Mouse (Mus musculus): ENCODE results near the gene P2rx2. TPM values are rescaled to one million over a fixed set of nuclear protein-coding genes. Genes with fewer than 3 reads are reported as not detected.

P2rx2 gene
- polyA plus RNA-seq (2012; rRNA removed) = 0.13 and 0.16 TPM in 2 replicates

DNA sequence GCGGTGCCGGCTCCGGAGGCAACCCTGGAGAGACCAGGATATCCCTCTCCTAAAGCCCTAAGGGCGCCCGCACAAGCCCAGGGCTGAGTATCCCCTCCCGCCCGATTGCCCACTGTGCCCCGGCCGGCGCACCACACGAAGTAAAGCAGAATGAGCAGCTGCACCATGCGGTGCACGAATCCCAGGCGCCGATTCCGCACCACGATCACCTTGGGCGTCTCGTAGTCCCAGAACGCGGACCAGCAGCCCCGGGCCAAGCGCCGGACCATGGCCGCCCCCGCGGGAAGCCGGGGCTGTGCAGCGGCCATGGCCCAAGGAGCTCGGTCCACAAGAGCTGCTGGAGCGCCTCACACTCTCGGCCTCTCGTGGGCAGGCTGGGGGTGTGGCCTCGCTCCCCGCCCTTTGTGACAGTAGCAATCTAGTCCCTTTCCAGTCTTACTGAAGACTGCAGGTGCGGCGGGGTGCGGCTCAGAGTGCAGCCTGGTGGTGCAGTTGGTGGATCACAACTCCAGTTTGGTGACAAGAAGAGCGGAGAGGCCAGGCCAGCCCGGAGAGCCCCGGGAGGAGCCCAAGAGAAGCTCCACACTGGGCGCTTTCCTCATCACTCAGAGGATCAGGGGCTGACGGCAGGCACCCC, at the start of gene P2rx2:
Gene P2rx2 (minus strand): TSS at position 565 of the 637 bp plus-strand sequence.

GRCm38 (mm10) chr5:110344524-110344923, 1.5 kb upstream of the P2rx2 start, which contains the start of gene Lrcol1:
Gene Lrcol1 (plus strand): TSS chr5:110344730.

Other genes starting within 250 kb of the P2rx2 start
- gene Gm35315, start 248.8 kb downstream of the P2rx2 start, polyA plus RNA-seq (2012; rRNA removed) = 0.76 and 0.86 TPM in 2 replicates
- gene Plcxd1, start 243.2 kb downstream of the P2rx2 start, polyA plus RNA-seq (2012; rRNA removed) = 0.06 and 0.07 TPM in 2 replicates
- gene Gtpbp6, start 235.0 kb downstream of the P2rx2 start, polyA plus RNA-seq (2012; rRNA removed) = 21.1 and 24.2 TPM in 2 replicates
- 0.55 and 0.60 TPM in 2 replicates for gene Zfp605, start 233.1 kb downstream of the P2rx2 start, polyA plus RNA-seq (2012; rRNA removed)
- 13.6 TPM in 2 replicates for gene Chfr, start 207.4 kb downstream of the P2rx2 start, polyA plus RNA-seq (2012; rRNA removed)
- gene Golga3, start 166.5 kb downstream of the P2rx2 start, polyA plus RNA-seq (2012; rRNA removed) = 5.2 and 6.3 TPM in 2 replicates
- gene Ankle2, start 112.2 kb downstream of the P2rx2 start, polyA plus RNA-seq (2012; rRNA removed) = 5.3 and 5.4 TPM in 2 replicates
- gene Pgam5, start 73.3 kb downstream of the P2rx2 start, polyA plus RNA-seq (2012; rRNA removed) = 13.6 TPM in 2 replicates
- 31.9 and 32.3 TPM in 2 replicates for gene Pxmp2, start 57.0 kb downstream of the P2rx2 start, polyA plus RNA-seq (2012; rRNA removed)
- gene Pole, start 56.9 kb downstream of the P2rx2 start, polyA plus RNA-seq (2012; rRNA removed) = 7.8 and 7.9 TPM in 2 replicates
- not detected in 2 replicates for gene Lrcol1, start 1.5 kb upstream of the P2rx2 start, polyA plus RNA-seq (2012; rRNA removed)
- 7.4 and 8.3 TPM in 2 replicates for gene Fbrsl1, start 105.3 kb upstream of the P2rx2 start, polyA plus RNA-seq (2012; rRNA removed)
- gene Galnt9, start 201.1 kb upstream of the P2rx2 start, polyA plus RNA-seq (2012; rRNA removed) = 0.14 and 0.17 TPM in 2 replicates

Data from liver, embryonic 18 days (tissue).